ENCODE assay signal across 29 mouse cellular contexts in the genomic region with DNA sequence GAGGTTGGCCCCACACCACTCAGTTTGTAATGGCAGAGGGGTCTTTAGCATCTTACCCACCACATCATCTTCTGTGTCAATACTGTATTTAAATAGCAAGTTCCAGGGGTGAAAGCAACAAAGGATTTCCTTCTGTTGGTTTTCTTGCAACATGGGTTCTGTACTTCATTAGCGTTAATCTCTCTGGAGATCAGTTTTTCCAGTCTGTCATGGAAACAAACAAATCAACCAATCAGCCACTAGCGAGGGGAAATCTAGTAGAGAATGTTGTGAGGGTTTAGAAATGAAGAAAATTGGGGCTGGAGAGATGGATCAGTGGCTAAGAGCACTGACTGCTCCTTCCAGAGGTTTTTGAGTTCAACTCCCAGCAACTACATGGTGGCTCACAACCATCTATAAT. TPM values are rescaled to one million over a fixed set of nuclear protein-coding genes. Genes with fewer than 3 reads are reported as not detected.
DNase-seq lines count a peak whose midpoint lies in the region; ATAC-seq and TF ChIP-seq lines count a peak whose summit lies in the region.
"Had no signal": no experiment of that assay in that cellular context is flagged by ENCODE, and none has a peak within 500 bp of the region (broad histone marks: within the 10 kb centered on the region; RNA-seq: fewer than 3 reads in every experiment).

No protein-coding gene starts in this region.

- H3K4me1 ChIP-seq in CH12.LX (ENCODE audit: control insufficient read depth in 1 of 2, insufficient read depth in 2 of 2), result no peaks in the 10 kb centered on the region
- peaks cover 2% of the 10 kb centered on the region for H3K4me1 ChIP-seq in embryonic facial prominence, embryonic 11.5 days (ENCODE audit: control insufficient read depth, insufficient read depth, low read length)
- peaks cover 16% of the 10 kb centered on the region for H3K4me1 ChIP-seq in embryonic facial prominence, embryonic 15.5 days
- H3K4me1 ChIP-seq in intestine, embryonic 16.5 days (ENCODE audit: control insufficient read depth, insufficient read depth, low read length), result peaks cover 11% of the 10 kb centered on the region

- no peaks in the 10 kb centered on the region for H3K79me2 ChIP-seq in CH12.LX (replicated peaks; ENCODE audit: control insufficient read depth, extremely low read depth, insufficient read depth, poor library complexity, severe bottlenecking)

- no peak for TF ChIP-seq POLR2A in CH12.LX (IDR thresholded peaks at IDR 0.05; ENCODE audit: low read depth, low read length)

- in situ Hi-C loops in CH12.LX (cut with MboI; ENCODE audit: low pct_ligation_motif_present, low pct_unique_long_range_greater_than_20kb, low sequenced_read_pairs), result no loop called here

- no peak overlapping the region for H3K4me2 ChIP-seq in CH12.LX (ENCODE audit: insufficient read depth, low read depth, poor library complexity, severe bottlenecking)
- no peak overlapping the region for H3K4me2 ChIP-seq in embryonic facial prominence, embryonic 11.5 days (ENCODE audit: low read depth, low read length)
- no peak overlapping the region for H3K4me2 ChIP-seq in embryonic facial prominence, embryonic 15.5 days (replicated peaks)
- no peak overlapping the region for H3K4me2 ChIP-seq in intestine, embryonic 16.5 days (ENCODE audit: low read depth, low read length)
- H3K4me2 ChIP-seq: forebrain, embryonic 12.5 days; forebrain, embryonic 15.5 days; heart, embryonic 12.5 days; heart, embryonic 15.5 days; hindbrain, embryonic 14.5 days; kidney, embryonic 15.5 days had no signal

- dilution Hi-C loops in CH12.LX (cut with MboI; ENCODE audit: extremely low pct_ligation_motif_present, extremely low pct_unique_long_range_greater_than_20kb, low sequenced_read_pairs), result no loop called here

- no peaks in the 10 kb centered on the region for H3K9me3 ChIP-seq in CH12.LX (replicated peaks; ENCODE audit: low read length)
- no peaks in the 10 kb centered on the region for H3K9me3 ChIP-seq in embryonic facial prominence, embryonic 11.5 days (replicated peaks; ENCODE audit: control insufficient read depth, low read length)
- H3K9me3 ChIP-seq in embryonic facial prominence, embryonic 15.5 days (replicated peaks), result no peaks in the 10 kb centered on the region
- H3K9me3 ChIP-seq in intestine, embryonic 16.5 days (ENCODE audit: control insufficient read depth, low read length), result 0 out of 2 replicates have a peak, but pooled peaks cover 5% of the 10 kb centered on the region
- H3K9me3 ChIP-seq: forebrain, embryonic 12.5 days; forebrain, embryonic 15.5 days; heart, embryonic 12.5 days; heart, embryonic 15.5 days; kidney, embryonic 15.5 days had no signal

- H3K27me3 ChIP-seq in CH12.LX (replicated peaks), result no peaks in the 10 kb centered on the region
- H3K27me3 ChIP-seq in embryonic facial prominence, embryonic 11.5 days (ENCODE audit: control insufficient read depth, insufficient read depth, low read length), result no peaks in the 10 kb centered on the region
- H3K27me3 ChIP-seq in embryonic facial prominence, embryonic 15.5 days, result no peaks in the 10 kb centered on the region
- no peaks in the 10 kb centered on the region; the same call in 1 of the 2 replicates for H3K27me3 ChIP-seq in intestine, embryonic 16.5 days (replicated peaks; ENCODE audit: control insufficient read depth, insufficient read depth, low read length)
- H3K27me3 ChIP-seq: forebrain, embryonic 15.5 days had no signal

- TF ChIP-seq RAD21 in CH12.LX (IDR thresholded peaks at IDR 0.05; ENCODE audit: low read depth, low read length), result no peak

- DNase-seq in CH12.LX (ENCODE audit: extremely low read depth), result peak; percentile 10
- DNase-seq in embryonic facial prominence, embryonic 11.5 days (ENCODE audit: low spot score), result peak; percentile 48
- DNase-seq in embryo, embryonic 10.5 days (ENCODE audit: low spot score), result no peak
- no peak for DNase-seq in gastrocnemius, postnatal 36 days
- DNase-seq: adrenal gland, postnatal 10 days; adrenal gland, postnatal 36 days; cerebellum, adult 18-20 months; cerebellum, adult 9-11 months; cerebellum, postnatal 25 days; embryo, embryonic 11 days; heart, adult 18-20 months; heart, postnatal 10 days; heart, postnatal 36 days; kidney, adult 2 months had no signal

- no peak for ATAC-seq in embryonic facial prominence, embryonic 11.5 days (replicated peaks; ENCODE audit: insufficient number of reproducible peaks, low FRiP score, low TSS enrichment, low read depth)
- ATAC-seq in embryonic facial prominence, embryonic 15.5 days (ENCODE audit: insufficient number of reproducible peaks, low FRiP score, low TSS enrichment, low read depth), result no peak
- no peak for ATAC-seq in intestine, embryonic 16.5 days
- ATAC-seq: CD4-positive, CD25-positive, alpha-beta regulatory T cell, adult 4 months; forebrain, embryonic 15.5 days; inflammation-experienced regulatory T-cells, adult 6 months; intestine, postnatal 0 days; Patski had no signal

- H3K4me3 ChIP-seq in CH12.LX (replicated peaks in 1 of 3; ENCODE audit: low read depth in 2 of 3, low read length in 2 of 3, poor library complexity in 1 of 3), result no peak overlapping the region
- H3K4me3 ChIP-seq in embryonic facial prominence, embryonic 11.5 days (ENCODE audit: low read depth, low read length), result no peak overlapping the region
- no peak overlapping the region for H3K4me3 ChIP-seq in embryonic facial prominence, embryonic 15.5 days (replicated peaks)
- no peak overlapping the region for H3K4me3 ChIP-seq in intestine, embryonic 16.5 days (ENCODE audit: low read length)
- H3K4me3 ChIP-seq: erythroblast, embryonic 14.5 days; forebrain, embryonic 12.5 days; forebrain, embryonic 15.5 days; heart, embryonic 12.5 days; heart, embryonic 15.5 days; kidney, embryonic 15.5 days had no signal

- 67% methylated on average over 2 of the region's 2 CpGs for WGBS in embryonic facial prominence, embryonic 11.5 days
- 34% methylated on average over 2 of the region's 2 CpGs for WGBS in embryonic facial prominence, embryonic 15.5 days
- whole genome bisulfite sequencing in intestine, embryonic 16.5 days, result 68% methylated on average over 2 of the region's 2 CpGs

- intact Hi-C loops in gastrocnemius, postnatal 36 days (cut with DNase I), result no loop called here

- H3K36me3 ChIP-seq in CH12.LX (replicated peaks in 1 of 2; ENCODE audit: control insufficient read depth in 1 of 2, insufficient read depth in 1 of 2, low read length in 1 of 2), result no peaks in the 10 kb centered on the region
- no peaks in the 10 kb centered on the region for H3K36me3 ChIP-seq in embryonic facial prominence, embryonic 11.5 days (replicated peaks; ENCODE audit: control insufficient read depth, insufficient read depth, low read depth, low read length)
- H3K36me3 ChIP-seq in embryonic facial prominence, embryonic 15.5 days, result no peaks in the 10 kb centered on the region
- no peaks in the 10 kb centered on the region for H3K36me3 ChIP-seq in intestine, embryonic 16.5 days (ENCODE audit: control insufficient read depth, insufficient read depth, low read length)
- H3K36me3 ChIP-seq: forebrain, embryonic 12.5 days; forebrain, embryonic 15.5 days; heart, embryonic 12.5 days; heart, embryonic 15.5 days; kidney, embryonic 15.5 days had no signal

- no peak overlapping the region for H3K9ac ChIP-seq in CH12.LX (ENCODE audit: insufficient read depth, low read depth)
- H3K9ac ChIP-seq in embryonic facial prominence, embryonic 11.5 days (replicated peaks; ENCODE audit: low read length), result no peak overlapping the region
- H3K9ac ChIP-seq in embryonic facial prominence, embryonic 15.5 days, result no peak overlapping the region
- no peak overlapping the region for H3K9ac ChIP-seq in intestine, embryonic 16.5 days (ENCODE audit: low read depth, low read length)
- H3K9ac ChIP-seq: forebrain, embryonic 12.5 days; forebrain, embryonic 15.5 days; heart, embryonic 12.5 days; heart, embryonic 15.5 days; hindbrain, embryonic 14.5 days; kidney, embryonic 15.5 days had no signal

- no peak overlapping the region for H3K27ac ChIP-seq in CH12.LX (ENCODE audit: insufficient read depth, low read depth)
- no peak overlapping the region for H3K27ac ChIP-seq in embryonic facial prominence, embryonic 11.5 days (replicated peaks; ENCODE audit: low read depth, low read length)
- H3K27ac ChIP-seq in embryonic facial prominence, embryonic 15.5 days (replicated peaks), result peak overlapping the region; percentile 22; the same call in 1 of the 2 replicates
- H3K27ac ChIP-seq in intestine, embryonic 16.5 days (ENCODE audit: low read length), result no peak overlapping the region
- H3K27ac ChIP-seq: forebrain, embryonic 12.5 days; forebrain, embryonic 15.5 days; heart, embryonic 15.5 days; hindbrain, embryonic 14.5 days; hindbrain, postnatal 0 days; kidney, embryonic 15.5 days had no signal

- TF ChIP-seq CTCF in CH12.LX (conservative IDR thresholded peaks at IDR 0.05 in 1 of 2, IDR thresholded peaks at IDR 0.05 in 1 of 2; ENCODE audit: low read depth in 2 of 2, low read length in 2 of 2), result no peak

- TF ChIP-seq EP300 in CH12.LX (IDR thresholded peaks at IDR 0.05; ENCODE audit: low read length), result no peak

TF ChIP-seq in CH12.LX, 34 proteins besides CTCF, POLR2A, EP300 and RAD21:
- TF ChIP-seq MAX (IDR thresholded peaks at IDR 0.05; ENCODE audit: low read length) (no peak), ETS1 (conservative IDR thresholded peaks at IDR 0.05; ENCODE audit: low read depth, low read length) (no peak), HCFC1 (IDR thresholded peaks at IDR 0.05; ENCODE audit: low read depth, low read length) (no peak), JUN (IDR thresholded peaks at IDR 0.05; ENCODE audit: insufficient read depth, low read depth, low read length) (no peak), TBP (conservative IDR thresholded peaks at IDR 0.05; ENCODE audit: low read depth, low read length) (no peak), E2F4 (IDR thresholded peaks at IDR 0.05; ENCODE audit: insufficient replicate concordance, low read depth, low read length) (no peak), KAT2A (IDR thresholded peaks at IDR 0.05; ENCODE audit: insufficient replicate concordance, low read length) (no peak)

RNA-seq across cellular contexts. Expression of a gene that starts 9.5 kb away (rescaled TPM):
- total RNA-seq in CH12.LX (2012; rRNA removed) (not detected in 2 replicates), CH12.LX (2014; rRNA removed) (not detected in 2 replicates)
- not detected in 2 replicates for polyA plus RNA-seq in CH12.LX (2012; ENCODE audit: insufficient read length, low read depth)
- 1.9 and 2.9 TPM in 2 replicates for polyA plus RNA-seq in embryonic facial prominence, embryonic 11.5 days (2014; fragmentation: Nextera tagmentation; extraction: Ambion mirVana)
- polyA plus RNA-seq in embryonic facial prominence, embryonic 15.5 days (2015; fragmentation: Nextera tagmentation; extraction: Ambion mirVana), result 2.0 and 3.2 TPM in 2 replicates
- polyA plus RNA-seq in intestine, embryonic 16.5 days (2015; fragmentation: Nextera tagmentation; extraction: Ambion mirVana), result 1.1 and 1.3 TPM in 2 replicates
- total RNA-seq in gastrocnemius, postnatal 36 days (2021), result under 1 TPM; 0.22 to 0.31 TPM
- polyA plus RNA-seq: C2C12; erythroblast, embryonic 14.5 days had no signal

Comparison
In these comparisons a context has a peak if more than half of its experiments do, and no peak if none do; other contexts are left out.
1. DNase-seq: peak in CH12.LX (single experiment) and embryonic facial prominence, embryonic 11.5 days (single experiment); none in embryo, embryonic 10.5 days (single experiment) and gastrocnemius, postnatal 36 days (0 of 2).